Mouse (Mus musculus): Measurements from ENCODE around the gene Fpr1.

DNA sequence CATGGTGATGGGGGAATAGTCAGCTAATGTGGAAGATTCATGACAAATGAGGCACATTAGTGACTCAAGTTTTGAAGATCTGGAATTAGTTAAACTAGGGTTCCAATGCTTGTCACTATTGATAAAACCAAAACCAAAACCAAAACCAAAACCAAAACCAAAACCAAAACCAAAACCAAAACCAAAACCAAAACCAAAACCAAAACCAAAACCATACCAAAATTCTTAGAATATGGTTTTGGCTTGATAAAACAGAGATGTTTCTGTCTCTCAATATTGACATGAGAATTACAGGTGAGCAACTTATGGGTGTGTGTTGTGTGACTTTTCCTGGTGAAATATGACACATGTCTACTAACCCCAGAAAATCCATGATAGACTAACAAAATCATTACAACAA, 34.0 kb upstream of the Fpr1 start:
- TF ChIP-seq CTCF (IDR thresholded peaks at IDR 0.05; ENCODE audit: low read depth) = no peak
- no peak for TF ChIP-seq EP300 (IDR thresholded peaks at IDR 0.05; ENCODE audit: low read depth)

Measured in heart, postnatal 0 days (tissue).